Mouse (Mus musculus): ENCODE measurements around the gene Emc10. TPM values are rescaled to one million over a fixed set of nuclear protein-coding genes. Genes with fewer than 3 reads are reported as not detected.

Gene Emc10
- total RNA-seq, 1 experiment from 2014 or later = 38.8 TPM

- ATAC-seq (replicated peaks; ENCODE audit: low read depth, poor library complexity, severe bottlenecking) = no peak
Measured at GRCm38 (mm10) chr7:44441180-44441579, 55.1 kb downstream of the Emc10 start.

- no peak for ATAC-seq (replicated peaks; ENCODE audit: low read depth, poor library complexity, severe bottlenecking)
Measured at GRCm38 (mm10) chr7:44440479-44440878, 55.9 kb downstream of the Emc10 start.

Other genes starting within 250 kb of the Emc10 start
- 0.55 and 0.73 TPM in 2 replicates for gene 1700028J19Rik, start 249.8 kb downstream of the Emc10 start, total RNA-seq (2017)
- 97.3 and 107 TPM in 2 replicates for gene 2410002F23Rik, start 249.8 kb downstream of the Emc10 start, total RNA-seq (2017)
- not detected in 2 replicates for gene Acp4, start 239.2 kb downstream of the Emc10 start, total RNA-seq (2017)
- not detected in 2 replicates for gene Gm15517, start 235.1 kb downstream of the Emc10 start, total RNA-seq (2017)
- 2.7 and 5.5 TPM in 2 replicates for gene Clec11a, start 189.6 kb downstream of the Emc10 start, total RNA-seq (2017)
- gene Shank1, start 186.3 kb downstream of the Emc10 start, total RNA-seq (2017) = not detected in 2 replicates
- gene Syt3, start 112.4 kb downstream of the Emc10 start, total RNA-seq (2017) = 0.58 and 0.64 TPM in 2 replicates
- gene 1700008O03Rik, start 110.7 kb downstream of the Emc10 start, total RNA-seq (2017) = 0.78 TPM in 1 of 2 replicates, not detected in the other
- gene Lrrc4b, start 67.5 kb downstream of the Emc10 start, total RNA-seq (2017) = not detected in 2 replicates
- gene Aspdh, start 31.1 kb downstream of the Emc10 start, total RNA-seq (2017) = not detected in 2 replicates
- 26.0 and 37.3 TPM in 2 replicates for gene Josd2, start 28.5 kb downstream of the Emc10 start, total RNA-seq (2017)
- 3.1 TPM in 1 of 2 replicates, not detected in the other for gene Fam71e1, start 52 bp upstream of the Emc10 start, total RNA-seq (2017)
- gene Mybpc2, start 28.1 kb upstream of the Emc10 start, total RNA-seq (2017) = not detected in 2 replicates
- not detected in 2 replicates for gene Spib, start 35.5 kb upstream of the Emc10 start, total RNA-seq (2017)
- 86.0 and 89.7 TPM in 2 replicates for gene Pold1, start 52.3 kb upstream of the Emc10 start, total RNA-seq (2017)
- gene Nr1h2, start 57.4 kb upstream of the Emc10 start, total RNA-seq (2017) = 69.3 and 123 TPM in 2 replicates
- gene Napsa, start 75.9 kb upstream of the Emc10 start, total RNA-seq (2017) = 43.4 and 48.5 TPM in 2 replicates
- 0.39 and 1.1 TPM in 2 replicates for gene Kcnc3, start 94.1 kb upstream of the Emc10 start, total RNA-seq (2017)
- not detected in 2 replicates for gene Myh14, start 174.3 kb upstream of the Emc10 start, total RNA-seq (2017)
- gene Izumo2, start 212.2 kb upstream of the Emc10 start, total RNA-seq (2017) = not detected in 2 replicates